Mouse (Mus musculus) layer of hippocampus, adult 6 months (tissue): ENCODE results near the gene Phf7. TPM values are rescaled to one million over a fixed set of nuclear protein-coding genes. Genes with fewer than 3 reads are reported as not detected.

Experiments
- long read RNA-seq, 2 experiments: library from polyadenylated mRNA; unstranded; transcript quantifications; one replicate each; pipeline ENCODE4 v2.0.0; 2019 to 2020
- polyA plus RNA-seq: library from polyadenylated mRNA; unstranded; fragments of <200 nt; fragmentation: Nextera tagmentation; gene quantifications from 2 replicates; pipeline ENCODE4 v1.2.3, GENCODE M21; 2021

Phf7 gene
- polyA plus RNA-seq = 3.5 and 4.3 TPM in 2 replicates
- long read RNA-seq, experiment 1, transcript Phf7-201 (11 exons, 2,084 nt) = major isoform, 5 of 7 reads
- long read RNA-seq, experiment 1, partial matches to known transcripts = 0 of 7 reads
- long read RNA-seq, experiment 1, other reads (novel, unspliced or antisense) = 1 of 7 reads
- long read RNA-seq, experiment 2, transcript Phf7-201 (11 exons, 2,084 nt) = major isoform, 8 of 26 reads
- long read RNA-seq, experiment 2, transcript Phf7-206 (9 exons, 1,373 nt) = minor isoform, 7 of 26 reads
- long read RNA-seq, experiment 2, partial matches to known transcripts = 0 of 26 reads
- long read RNA-seq, experiment 2, other reads (novel, unspliced or antisense) = 8 of 26 reads

DNA sequence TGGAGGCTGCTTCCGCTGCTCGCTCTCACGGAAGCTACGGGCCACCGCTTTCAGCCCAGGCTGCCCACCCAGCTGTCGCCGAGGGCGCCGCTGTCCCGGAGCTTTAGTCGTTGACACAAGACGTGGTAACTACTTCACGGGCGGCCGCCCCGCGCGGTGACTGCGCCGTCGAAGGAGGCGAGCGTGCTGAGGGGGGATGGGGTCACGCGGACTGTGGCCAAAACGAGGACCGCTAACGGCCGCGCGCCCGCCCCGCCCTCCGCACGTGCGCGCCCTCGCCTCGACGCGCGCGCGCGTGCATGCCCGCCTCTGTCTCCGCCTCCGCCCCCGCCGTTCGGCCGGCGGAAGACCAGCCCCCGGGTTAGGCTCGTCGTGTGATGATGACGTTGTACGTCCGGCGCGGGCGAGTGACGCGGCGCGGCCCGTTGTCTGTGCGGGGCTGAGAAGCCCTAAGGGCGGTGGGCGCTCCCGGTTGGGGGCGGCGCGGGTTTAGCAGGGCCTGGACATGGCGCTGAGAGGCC is at the start of gene Phf7, which contains the start of gene Bap1:
Gene Phf7 (minus strand): TSS at position 234 of the 521 bp plus-strand sequence.
Gene Bap1 (plus strand): TSS at position 367 of the 521 bp plus-strand sequence.

DNA sequence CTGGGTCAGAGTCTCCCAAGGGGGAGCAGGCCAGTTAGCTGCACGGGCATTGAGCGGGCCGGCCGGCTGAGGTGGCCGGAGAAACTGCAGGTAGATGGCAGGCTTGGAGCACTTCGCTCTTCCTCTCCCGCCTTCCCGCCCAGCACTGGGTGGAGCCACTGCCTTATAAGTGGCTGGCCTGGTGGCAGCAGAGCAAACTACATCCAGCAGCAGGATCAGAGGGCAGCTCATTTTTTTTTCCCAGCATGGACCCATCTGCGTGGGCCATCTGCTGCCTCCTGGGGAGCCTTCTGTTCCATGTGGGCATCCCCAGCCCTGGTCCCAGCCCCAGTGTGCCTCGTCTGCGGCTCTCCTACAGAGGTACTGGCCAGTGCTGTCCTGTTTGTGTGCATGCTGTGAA is 33.5 kb downstream of the Phf7 start, which contains the start of gene Sema3g:
Gene Sema3g (plus strand): TSS at position 195 of the 400 bp plus-strand sequence.

DNA sequence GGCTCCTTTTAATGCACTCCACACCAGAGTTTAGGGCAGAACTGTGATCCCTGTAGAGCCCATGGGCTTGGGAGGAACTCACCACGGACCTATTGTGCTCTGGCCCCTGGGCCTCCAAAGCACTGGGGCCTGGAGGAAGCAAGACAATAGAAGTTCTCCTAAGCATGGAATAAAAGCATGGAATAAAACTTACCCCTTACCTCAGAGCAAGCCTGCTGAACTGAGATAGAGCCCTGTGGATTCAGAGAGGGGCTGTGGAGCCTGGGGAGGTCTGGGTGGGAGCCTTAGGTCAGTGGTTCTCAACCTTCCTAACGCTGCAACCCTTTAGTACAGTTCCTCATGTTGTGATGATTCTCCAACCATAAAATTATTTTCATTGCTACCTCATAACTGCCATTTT is 34.3 kb downstream of the Phf7 start, which contains the start of gene Nisch:
Gene Nisch (minus strand): TSS at position 101 of the 400 bp plus-strand sequence.

DNA sequence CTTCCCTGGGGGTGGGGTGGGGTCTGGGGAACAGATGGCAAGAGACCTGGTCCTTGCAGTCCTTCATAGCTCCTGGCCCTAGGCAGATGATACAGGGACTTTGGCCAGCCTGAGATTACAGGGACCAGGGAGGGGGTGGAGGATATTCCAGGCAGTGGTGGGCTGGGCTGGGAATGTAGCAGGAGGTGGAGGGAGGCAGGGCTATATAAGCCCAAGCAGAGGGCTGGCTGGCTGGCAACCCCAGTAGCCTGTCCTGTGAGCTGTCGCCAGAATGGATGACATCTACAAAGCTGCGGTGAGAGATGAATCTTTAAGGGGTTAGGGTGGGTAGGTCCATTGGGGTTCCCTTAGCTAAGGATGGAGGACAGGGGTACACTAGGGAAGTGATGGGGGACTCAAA is 43.0 kb downstream of the Phf7 start, which contains the start of gene Tnnc1:
Gene Tnnc1 (plus strand): TSS at position 229 of the 400 bp plus-strand sequence.

Other genes with a start within 250 kb of the Phf7 start
- gene Glt8d1, start 249.9 kb downstream of the Phf7 start, polyA plus RNA-seq = 14.6 and 14.9 TPM in 2 replicates
- 565 and 597 TPM in 2 replicates for gene Spcs1, start 249.6 kb downstream of the Phf7 start, polyA plus RNA-seq
- gene Pbrm1, start 232.2 kb downstream of the Phf7 start, polyA plus RNA-seq = 7.9 and 9.7 TPM in 2 replicates
- 14.9 TPM in 2 replicates for gene Gnl3, start 232.2 kb downstream of the Phf7 start, polyA plus RNA-seq
- gene Smim4, start 122.4 kb downstream of the Phf7 start, polyA plus RNA-seq = 136 and 163 TPM in 2 replicates
- 23.3 and 23.4 TPM in 2 replicates for gene Nt5dc2, start 120.3 kb downstream of the Phf7 start, polyA plus RNA-seq
- gene Stab1, start 82.7 kb downstream of the Phf7 start, polyA plus RNA-seq = 6.7 and 8.1 TPM in 2 replicates
- 2.8 and 5.2 TPM in 2 replicates for gene Tnnc1, start 43.0 kb downstream of the Phf7 start, polyA plus RNA-seq
- 170 and 174 TPM in 2 replicates for gene Nisch, start 34.4 kb downstream of the Phf7 start, polyA plus RNA-seq
- 0.06 and 0.13 TPM in 2 replicates for gene Sema3g, start 33.5 kb downstream of the Phf7 start, polyA plus RNA-seq
- 66.7 and 67.4 TPM in 2 replicates for gene Bap1, start 133 bp upstream of the Phf7 start, polyA plus RNA-seq
- gene Dnah1, start 72.6 kb upstream of the Phf7 start, polyA plus RNA-seq = 3.5 and 4.3 TPM in 2 replicates
- 13.8 and 15.4 TPM in 2 replicates for gene Capn7, start 85.3 kb upstream of the Phf7 start, polyA plus RNA-seq
- 33.9 and 42.8 TPM in 2 replicates for gene Sh3bp5, start 184.8 kb upstream of the Phf7 start, polyA plus RNA-seq
- gene Eaf1, start 243.1 kb upstream of the Phf7 start, polyA plus RNA-seq = 3.3 and 3.7 TPM in 2 replicates
- gene Mettl6, start 243.7 kb upstream of the Phf7 start, polyA plus RNA-seq = 11.0 and 13.7 TPM in 2 replicates